Mouse (Mus musculus) mesoderm, embryonic 11.5 days (tissue): ENCODE measurements around the gene Fxyd4.

ENCODE experiments used
- DNase-seq: peaks from one replicate; pipeline ENCODE4 v3.0.0-alpha.2; 2012; ENCODE audit warnings: low read depth, low spot score

The Fxyd4 gene

GRCm38 (mm10) chr6:117917576-117917975, 19.9 kb downstream of the Fxyd4 start:
- DNase-seq, result peak; percentile 72

DNA sequence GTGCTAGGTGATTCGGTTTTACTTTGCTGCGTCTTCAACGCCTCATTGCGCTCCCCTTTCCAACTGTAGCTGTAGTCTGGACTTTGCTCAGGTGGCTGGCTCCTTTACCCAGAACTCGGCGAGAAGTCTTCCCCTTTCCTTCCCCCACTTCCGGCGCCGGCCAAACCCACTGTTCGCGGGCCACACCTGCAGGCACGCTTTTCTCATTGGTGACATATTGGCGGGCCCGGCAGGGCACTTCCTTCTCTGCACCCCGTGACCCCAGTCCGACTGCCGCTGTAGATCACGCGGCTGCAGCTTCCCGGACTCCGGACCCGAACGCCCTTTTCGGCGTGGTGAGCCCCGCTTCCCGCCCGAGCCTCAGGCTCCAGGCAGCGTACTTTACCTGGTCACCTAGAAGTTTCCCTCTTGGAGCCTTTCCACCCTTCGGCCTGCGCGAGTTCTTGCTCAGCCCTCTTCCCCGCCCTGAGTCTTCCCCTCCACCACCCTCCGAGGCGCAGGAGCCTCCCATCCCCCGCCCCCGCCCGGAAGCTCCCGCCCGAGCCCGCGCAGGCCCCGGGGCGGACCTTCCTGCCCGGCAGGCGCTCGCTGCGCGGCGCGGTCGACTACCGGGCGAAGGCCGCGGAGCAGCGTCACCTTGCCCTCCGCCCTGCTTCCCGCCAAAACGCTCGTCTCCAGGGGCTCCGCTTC, 20.6 kb downstream of the Fxyd4 start:
- peak; percentile 78 for DNase-seq

GRCm38 (mm10) chr6:117916205-117916736, 21.2 kb downstream of the Fxyd4 start:
- DNase-seq, result no peak

DNA sequence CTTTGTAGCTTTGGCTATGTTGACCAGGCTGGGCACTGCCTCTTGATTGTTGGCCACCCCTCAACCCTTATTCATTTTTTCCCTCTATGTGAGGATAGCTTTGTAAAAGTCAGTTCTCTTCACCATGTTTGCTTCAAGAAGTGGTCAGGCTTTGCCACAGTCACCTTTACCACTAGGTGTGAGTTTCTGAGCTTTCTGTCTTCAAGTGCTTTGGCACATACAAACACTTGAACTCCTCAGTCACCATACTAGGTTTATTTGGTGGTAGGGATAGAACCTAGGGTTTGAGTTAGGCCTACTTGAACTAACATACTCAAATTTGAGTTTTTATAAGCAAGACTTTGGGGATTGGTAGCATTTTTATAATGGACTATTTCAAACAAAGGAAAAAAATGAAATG, 23.0 kb downstream of the Fxyd4 start:
- DNase-seq, result no peak

DNA sequence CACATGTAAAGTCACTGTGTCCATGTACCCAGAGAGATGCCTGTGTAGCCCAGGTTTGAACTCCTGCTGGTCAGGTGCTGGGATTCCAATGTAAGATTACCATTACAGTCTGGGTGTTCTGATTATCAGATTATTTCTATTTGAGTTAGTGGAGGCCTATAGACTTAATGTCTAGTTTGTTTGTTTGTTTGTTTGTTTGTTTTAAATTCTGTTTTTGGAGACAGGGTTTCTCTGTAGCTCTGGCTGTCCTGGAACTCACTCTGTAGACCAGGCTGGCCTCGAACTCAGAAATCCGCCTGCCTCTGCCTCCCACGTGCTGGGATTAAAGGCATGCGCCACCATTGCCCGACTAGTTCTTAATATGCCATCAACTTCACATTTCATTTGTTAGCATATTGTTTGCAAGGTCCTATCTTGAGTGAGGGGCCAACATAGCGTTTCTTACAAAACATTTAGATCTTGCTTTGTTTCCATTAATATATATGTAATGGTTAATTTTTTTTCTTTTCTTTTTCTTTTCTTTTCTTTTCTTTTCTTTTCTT, 27.3 kb downstream of the Fxyd4 start:
- no peak for DNase-seq

DNA sequence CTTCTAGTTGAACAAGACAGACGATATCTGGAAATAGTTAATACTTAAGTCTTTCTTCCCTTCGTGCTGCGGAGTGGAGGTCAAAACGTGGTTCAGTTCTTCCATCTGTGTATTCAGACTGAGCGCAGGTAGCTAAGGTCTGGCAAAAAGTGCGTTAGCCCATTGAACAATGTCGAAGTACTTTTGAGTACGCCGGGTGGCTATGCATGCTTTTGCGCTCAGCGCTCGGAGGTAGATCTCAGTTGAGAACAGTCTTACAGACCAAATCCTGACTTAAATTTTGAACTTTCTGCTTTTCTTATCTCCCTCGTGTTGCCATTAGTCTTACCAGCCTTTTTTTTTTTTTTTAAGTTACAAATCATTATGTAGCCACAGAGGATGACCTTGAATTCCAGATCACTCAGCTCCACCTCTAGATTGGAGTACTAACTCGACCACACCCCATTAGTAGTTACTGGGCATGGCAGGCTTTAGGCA, 29.0 kb downstream of the Fxyd4 start:
- DNase-seq, result peak; percentile 21

GRCm38 (mm10) chr6:117907979-117908355, 29.5 kb downstream of the Fxyd4 start:
- DNase-seq, result peak; percentile 23

DNA sequence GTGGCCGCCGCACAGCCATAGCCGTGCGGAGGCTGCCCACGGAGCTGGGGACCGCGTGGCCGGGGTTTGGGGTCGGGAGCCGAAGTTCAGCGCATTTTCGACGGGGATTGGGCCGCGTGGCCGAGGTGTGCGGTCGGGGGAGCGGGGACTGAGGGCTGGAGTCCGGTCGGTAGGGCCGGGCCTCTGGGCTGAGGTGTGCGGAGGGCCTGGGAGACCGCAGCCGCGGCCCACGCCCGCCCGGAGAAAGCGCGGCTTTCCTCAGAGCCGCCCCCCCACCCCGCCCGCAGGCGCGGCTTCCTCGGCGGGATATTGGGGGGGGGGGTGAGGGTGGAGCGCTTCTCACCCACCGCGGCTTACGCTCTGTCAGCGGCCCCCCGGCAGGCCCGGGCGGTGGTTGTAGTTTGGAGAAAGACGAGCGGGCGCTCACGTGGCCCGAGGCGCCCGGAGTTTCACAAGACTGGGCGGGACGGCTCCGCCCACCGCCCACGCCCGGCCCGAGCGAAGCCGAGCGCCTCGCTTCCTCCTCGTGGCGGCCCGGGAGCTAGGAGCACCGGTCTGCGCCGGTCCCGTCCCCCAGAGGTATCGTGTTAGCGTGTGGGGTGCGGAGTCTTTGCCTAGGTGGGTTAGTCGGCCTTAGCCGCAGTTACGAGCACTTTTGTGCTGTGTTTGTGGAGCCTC, 30.1 kb downstream of the Fxyd4 start:
- DNase-seq, result peak; percentile 92

DNA sequence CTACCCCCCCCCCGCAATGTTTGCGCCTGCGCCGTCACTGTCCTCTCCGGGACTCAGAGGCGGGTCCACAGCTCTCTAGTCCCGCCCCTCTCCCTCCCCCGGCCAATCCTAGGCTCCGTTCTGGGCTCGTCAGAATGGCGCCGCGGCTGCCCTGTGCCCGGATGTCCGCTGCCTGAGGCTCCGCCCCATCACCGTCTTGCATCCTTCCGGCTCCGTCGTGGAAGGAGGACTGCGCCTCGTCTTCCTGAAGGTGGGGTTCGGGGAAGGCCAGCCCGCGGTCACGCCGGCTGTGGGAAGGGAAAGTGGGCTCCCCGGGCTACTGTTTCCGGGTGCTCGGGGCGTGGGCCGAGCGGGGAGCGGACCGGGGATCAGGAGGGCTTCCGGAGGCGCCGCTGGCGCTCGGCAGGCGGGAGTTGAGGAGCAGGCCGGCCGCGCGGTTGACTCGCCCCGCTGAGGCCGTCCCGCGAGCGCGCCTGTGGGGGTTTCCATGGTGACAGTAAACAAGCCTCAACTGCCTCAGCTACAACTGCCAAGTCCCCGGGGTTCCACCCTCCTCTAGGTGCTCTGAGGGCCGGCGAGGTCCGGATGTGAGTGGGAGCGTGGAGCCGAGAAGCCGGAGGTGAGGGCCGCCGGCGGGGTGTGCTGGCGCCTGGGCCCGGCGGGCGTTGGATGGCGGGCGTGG, 30.8 kb downstream of the Fxyd4 start:
- peak; percentile 99 for DNase-seq

DNA sequence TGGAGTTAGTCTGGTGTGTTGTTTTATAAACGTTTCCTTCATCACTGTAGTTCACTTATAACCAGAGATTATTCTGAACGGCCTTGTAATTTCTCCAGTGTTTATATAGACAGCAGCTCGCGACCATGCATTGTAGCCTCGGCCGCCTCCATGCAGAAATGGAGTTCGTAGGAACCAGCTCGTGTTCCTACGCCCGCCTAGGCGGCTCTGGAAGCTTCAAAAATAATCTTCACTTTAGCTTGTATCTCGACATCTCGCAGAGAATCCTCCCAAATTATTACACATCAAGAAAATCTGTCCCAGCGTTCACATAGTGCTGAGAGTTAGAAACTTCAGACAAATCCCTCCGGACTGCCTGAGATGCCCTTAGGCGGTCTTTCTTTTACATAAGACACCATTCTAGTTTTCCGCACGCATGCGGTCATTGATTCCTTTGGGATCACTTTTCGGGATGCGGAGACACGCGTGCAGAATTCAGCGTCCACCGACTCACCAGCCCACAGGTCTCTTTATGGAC, 31.4 kb downstream of the Fxyd4 start:
- DNase-seq, result no peak

- no peak for DNase-seq
Measured at GRCm38 (mm10) chr6:117905260-117905930, 32.1 kb downstream of the Fxyd4 start.

GRCm38 (mm10) chr6:117903836-117904235, 33.7 kb downstream of the Fxyd4 start:
- no peak for DNase-seq

DNA sequence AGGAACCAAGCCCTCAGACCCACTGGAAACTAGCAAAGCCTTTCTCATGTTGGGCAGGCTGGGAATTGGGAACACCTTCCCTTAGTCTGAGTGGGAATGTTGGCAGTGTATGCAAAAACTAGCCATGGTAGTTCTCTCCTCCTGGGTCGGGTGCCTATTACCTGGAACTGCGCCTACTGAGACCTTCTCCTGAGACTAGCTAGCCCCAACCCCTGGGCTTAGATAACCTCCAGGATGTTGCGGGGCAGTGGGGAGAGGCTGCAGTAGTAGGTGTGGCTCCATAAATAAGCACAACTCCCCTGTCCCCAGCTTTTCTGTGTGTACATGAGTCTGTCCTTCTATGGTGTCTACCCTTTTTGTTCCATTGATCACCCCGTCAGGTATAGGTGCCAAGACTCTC, 34.9 kb downstream of the Fxyd4 start:
- DNase-seq, result no peak

- DNase-seq, result no peak
Measured at GRCm38 (mm10) chr6:117901510-117902402, 35.7 kb downstream of the Fxyd4 start.

DNA sequence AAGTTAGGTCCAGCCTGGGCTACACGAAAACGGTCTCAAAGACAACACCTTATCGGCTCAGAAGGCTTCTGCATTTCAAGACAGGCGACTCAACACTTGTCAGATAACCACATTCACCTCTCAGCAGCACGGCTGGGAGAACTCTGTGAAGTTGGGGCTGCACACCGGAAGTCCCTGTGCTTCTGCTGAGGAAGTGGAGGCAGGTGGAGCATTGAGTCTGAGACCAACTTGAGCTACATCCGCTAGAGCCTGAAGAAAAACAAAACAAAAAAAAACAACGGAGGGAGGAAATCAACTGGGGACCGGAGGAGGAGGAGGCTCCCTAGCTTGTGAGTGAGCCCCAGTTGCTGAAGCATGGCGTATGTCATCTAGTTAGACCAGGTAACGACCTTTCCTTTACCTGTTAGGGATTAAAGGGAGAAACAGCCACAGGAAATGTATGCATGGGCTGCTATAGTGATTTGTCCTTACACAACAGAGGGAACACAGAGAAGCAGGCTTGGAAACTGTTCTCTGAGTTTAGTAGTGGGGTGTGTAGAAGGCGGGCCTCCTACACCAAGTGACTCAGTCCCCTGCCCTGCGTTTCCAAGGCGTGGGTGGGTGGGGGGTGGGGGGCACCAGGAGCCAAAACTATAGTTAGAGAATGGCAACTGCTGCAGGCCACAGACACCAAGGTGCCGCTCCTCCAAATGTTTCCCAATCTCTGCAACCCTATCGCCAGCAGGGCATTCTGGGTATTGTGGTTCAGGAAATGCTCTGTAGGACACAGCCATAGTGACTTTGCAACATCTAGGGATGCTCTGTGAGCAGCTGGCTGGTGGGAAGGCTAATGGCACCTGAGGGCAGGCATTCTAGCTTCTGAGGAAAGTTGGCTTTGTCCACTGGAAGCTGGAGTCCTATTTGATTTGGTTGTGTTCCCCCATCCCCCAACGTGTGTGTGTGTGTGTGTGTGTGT, 37.1 kb downstream of the Fxyd4 start, which contains the start of gene Hnrnpf:
Gene Hnrnpf (plus strand): TSS at position 199 of the 955 bp plus-strand sequence.
- DNase-seq, result no peak

GRCm38 (mm10) chr6:117897800-117898199, 39.7 kb downstream of the Fxyd4 start:
- no peak for DNase-seq

DNA sequence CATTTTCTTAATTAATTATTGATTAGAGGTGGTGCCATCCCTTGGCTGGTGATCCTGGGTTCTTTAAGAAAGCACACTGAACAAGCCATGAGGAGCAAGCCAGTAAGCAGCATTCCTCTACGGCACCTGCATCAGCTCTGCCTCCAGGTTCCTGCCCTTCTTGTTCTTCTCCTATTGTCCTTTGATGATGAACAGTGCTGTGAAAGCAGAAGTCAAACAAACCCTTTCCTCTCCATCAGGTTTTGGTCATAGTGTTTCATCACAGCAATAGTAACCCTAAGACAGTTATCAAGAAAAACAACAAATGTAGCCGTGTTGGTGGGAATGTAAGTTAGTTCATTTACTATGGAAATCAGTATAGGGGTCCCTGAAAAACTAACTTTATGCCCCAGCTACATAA, 44.1 kb downstream of the Fxyd4 start:
- no peak for DNase-seq

DNA sequence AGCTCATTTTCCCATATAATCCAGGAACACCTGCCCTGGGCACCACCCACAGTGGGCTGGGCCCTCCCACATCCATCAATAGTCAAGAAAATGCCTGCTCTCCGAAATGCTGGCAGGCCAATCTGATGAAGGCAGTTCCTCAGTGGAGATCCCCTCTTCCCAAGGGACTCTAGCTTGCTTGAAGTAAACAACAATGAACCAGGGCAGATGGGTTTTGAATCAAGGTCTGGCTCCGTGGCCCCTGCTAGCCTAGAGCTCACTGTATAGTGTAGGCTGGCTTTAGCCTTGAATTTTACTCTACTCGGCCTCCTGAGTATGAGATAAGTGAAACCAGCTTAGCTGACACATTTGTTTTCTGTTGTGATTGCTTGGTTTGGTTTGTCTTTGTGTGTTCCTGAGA, 45.1 kb downstream of the Fxyd4 start:
- DNase-seq, result no peak
